Mouse (Mus musculus) kidney, embryonic 14.5 days (tissue): Measurements from ENCODE around the gene Polr3f. TPM values are rescaled to one million over a fixed set of nuclear protein-coding genes. Genes with fewer than 3 reads are reported as not detected.

ENCODE experiments used
- ATAC-seq: fragments of 200-750 bp; cut with Nextera tagmentation; 2 replicates; pipeline ENCODE4 v1.8.0; 2017; ENCODE audit warnings: moderate number of reproducible peaks, mild to moderate bottlenecking, moderate TSS enrichment, moderate library complexity; ENCODE audit not compliant: low FRiP score, low TSS enrichment
- H3K27ac ChIP-seq: fragments of 300-500 bp; sonication (generic); 2 replicates; pipeline ENCODE4 v1.5.1; 2014; ENCODE audit warnings: low read depth, mild to moderate bottlenecking, low read length, moderate library complexity, mixed read lengths
- H3K27me3 ChIP-seq: fragments of 300-500 bp; sonication (generic); 2 replicates; pipeline ENCODE4 v1.6.1; 2014; ENCODE audit warnings: mild to moderate bottlenecking, low read length; ENCODE audit not compliant: control insufficient read depth, insufficient read depth
- H3K36me3 ChIP-seq: fragments of 300-500 bp; sonication (generic); 2 replicates; pipeline ENCODE4 v1.6.1; 2014; ENCODE audit warnings: low read length, mixed read lengths; ENCODE audit not compliant: control insufficient read depth, insufficient read depth
- H3K4me1 ChIP-seq: fragments of 300-500 bp; sonication (generic); 2 replicates; pipeline ENCODE4 v1.6.1; 2014; ENCODE audit warnings: low read length, mixed read lengths; ENCODE audit not compliant: control insufficient read depth, insufficient read depth
- H3K4me2 ChIP-seq: fragments of 300-500 bp; sonication (generic); replicated peaks from 2 replicates; pipeline ENCODE4 v1.6.1; 2014; ENCODE audit warnings: low read depth, mild to moderate bottlenecking, low read length
- H3K4me3 ChIP-seq: fragments of 300-500 bp; sonication (generic); 2 replicates; pipeline ENCODE4 v1.5.1; 2014; ENCODE audit warnings: mild to moderate bottlenecking, low read length
- H3K9ac ChIP-seq: fragments of 300-500 bp; sonication (generic); 2 replicates; pipeline ENCODE4 v1.6.1; 2014; ENCODE audit warnings: low read depth, mild to moderate bottlenecking, low read length, moderate library complexity
- H3K9me3 ChIP-seq: fragments of 300-500 bp; sonication (generic); 2 replicates; pipeline ENCODE4 v1.6.1; 2016; ENCODE audit warnings: low read length; ENCODE audit not compliant: control insufficient read depth
- WGBS: fragments of 180-500 bp; shearing (Covaris S2); extraction: QIAGEN DNeasy Blood & Tissue Kit; methylation state at CpG from one replicate; pipeline ENCODE4 v1.1.7; 2014; 5-methylcytosine and 5-hydroxymethylcytosine counted together
- polyA plus RNA-seq: library from polyadenylated mRNA; unstranded; fragments of >200 nt; fragmentation: Nextera tagmentation; extraction: Ambion mirVana; gene quantifications from 2 replicates; pipeline ENCODE4 v1.2.1, GENCODE M21; 2014

The Polr3f gene
- polyA plus RNA-seq, 1 experiment from 2014 or later: 34.2 TPM

DNA sequence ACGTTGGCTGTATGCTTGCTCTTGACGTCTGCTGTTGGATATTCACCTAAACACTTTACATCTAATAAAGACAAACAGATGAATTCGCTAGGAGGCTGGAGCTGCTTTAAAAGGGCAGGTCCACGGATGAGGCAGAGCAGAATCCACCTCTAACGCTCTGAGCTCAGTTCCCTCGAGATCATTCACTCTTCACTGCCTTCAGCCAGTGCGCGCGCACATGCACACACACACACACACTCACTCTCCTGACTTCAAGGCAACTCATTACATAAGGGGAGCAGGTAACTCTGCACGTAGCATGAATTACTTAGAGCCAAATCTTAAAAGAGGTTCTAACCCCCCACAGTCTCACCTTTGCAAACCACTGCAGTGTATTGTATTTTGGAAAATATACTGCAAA lies 1.7 kb upstream of the Polr3f start:
- 55% methylated on average over 10 of the region's 10 CpGs for WGBS
- Histone ChIP-seq H3K9ac (no peak overlapping the region), H3K4me2 (no peak overlapping the region), H3K27ac (no peak overlapping the region), H3K4me1 (peaks cover 5% of the 10 kb centered on the region; the same call in 1 of the 2 replicates), H3K4me3 (no peak overlapping the region), H3K36me3 (peaks cover 6% of the 10 kb centered on the region; the same call in 1 of the 2 replicates), H3K27me3 (no peaks in the 10 kb centered on the region), H3K9me3 (no peaks in the 10 kb centered on the region)
- ATAC-seq: no peak

GRCm38 (mm10) chr2:144527821-144528174 lies 280 bp downstream of the Polr3f start:
- peaks cover 5% of the 10 kb centered on the region; the same call in 1 of the 2 replicates for H3K4me1 ChIP-seq
- H3K4me2 ChIP-seq: peak overlapping the region; percentile 81
- no peaks in the 10 kb centered on the region for H3K27me3 ChIP-seq
- H3K36me3 ChIP-seq: peaks cover 18% of the 10 kb centered on the region
- ATAC-seq: peak; percentile 59
- peak overlapping the region; percentile 63 for H3K4me3 ChIP-seq
- H3K9ac ChIP-seq: peak overlapping the region; percentile 91
- peak overlapping the region; percentile 87 for H3K27ac ChIP-seq
- no peaks in the 10 kb centered on the region for H3K9me3 ChIP-seq
- WGBS: under 1% methylated on average over 25 of the region's 25 CpGs

DNA sequence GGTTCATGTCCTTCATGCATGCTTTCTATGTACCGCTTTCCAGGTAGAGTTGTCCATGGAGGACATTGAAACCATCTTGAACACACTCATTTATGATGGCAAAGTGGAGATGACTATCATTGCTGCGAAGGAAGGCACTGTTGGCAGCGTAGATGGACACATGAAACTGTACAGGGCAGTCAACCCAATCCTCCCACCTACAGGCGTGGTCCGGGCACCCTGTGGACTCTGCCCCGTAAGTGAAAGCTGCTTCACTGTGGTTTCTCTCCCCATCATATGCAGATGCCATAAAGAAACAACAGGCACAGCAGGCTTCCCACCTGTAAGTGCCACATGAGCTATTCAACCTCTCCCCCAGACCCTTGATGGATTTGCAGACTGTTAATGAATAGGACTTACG lies 9.6 kb downstream of the Polr3f start:
- H3K36me3 ChIP-seq: peaks cover 93% of the 10 kb centered on the region
- no peak overlapping the region for H3K4me2 ChIP-seq
- H3K9ac ChIP-seq: no peak overlapping the region
- H3K27me3 ChIP-seq: no peaks in the 10 kb centered on the region
- no peaks in the 10 kb centered on the region for H3K4me1 ChIP-seq
- no peak overlapping the region for H3K27ac ChIP-seq
- no peak overlapping the region for H3K4me3 ChIP-seq
- WGBS: 80% methylated on average over 7 of the region's 7 CpGs
- H3K9me3 ChIP-seq: no peaks in the 10 kb centered on the region
- no peak for ATAC-seq

DNA sequence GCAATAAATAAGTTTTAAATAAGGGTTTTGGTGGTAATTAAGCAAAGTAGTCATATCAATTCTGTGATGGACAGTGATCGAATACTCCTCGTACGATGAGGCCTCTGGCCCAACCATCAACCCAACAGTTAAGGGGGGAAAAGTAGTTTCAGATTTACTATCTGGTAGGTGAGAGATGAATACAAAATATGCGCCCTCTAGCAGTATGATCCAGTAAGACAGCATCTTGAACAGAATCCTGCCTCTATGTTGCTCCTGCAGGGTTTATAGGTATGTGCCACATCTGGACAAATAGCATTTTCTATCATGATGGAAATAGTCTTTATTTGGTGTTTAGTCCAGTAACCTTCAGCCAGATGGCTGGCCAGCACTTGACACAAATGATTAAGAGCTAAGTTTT lies 13.7 kb downstream of the Polr3f start:
- 90% methylated on average over 4 of the region's 4 CpGs for WGBS
- Histone ChIP-seq H3K4me1 (no peaks in the 10 kb centered on the region), H3K9me3 (no peaks in the 10 kb centered on the region), H3K27ac (no peak overlapping the region), H3K4me3 (no peak overlapping the region), H3K36me3 (peaks cover 80% of the 10 kb centered on the region), H3K27me3 (no peaks in the 10 kb centered on the region), H3K9ac (no peak overlapping the region), H3K4me2 (no peak overlapping the region)
- ATAC-seq: no peak

DNA sequence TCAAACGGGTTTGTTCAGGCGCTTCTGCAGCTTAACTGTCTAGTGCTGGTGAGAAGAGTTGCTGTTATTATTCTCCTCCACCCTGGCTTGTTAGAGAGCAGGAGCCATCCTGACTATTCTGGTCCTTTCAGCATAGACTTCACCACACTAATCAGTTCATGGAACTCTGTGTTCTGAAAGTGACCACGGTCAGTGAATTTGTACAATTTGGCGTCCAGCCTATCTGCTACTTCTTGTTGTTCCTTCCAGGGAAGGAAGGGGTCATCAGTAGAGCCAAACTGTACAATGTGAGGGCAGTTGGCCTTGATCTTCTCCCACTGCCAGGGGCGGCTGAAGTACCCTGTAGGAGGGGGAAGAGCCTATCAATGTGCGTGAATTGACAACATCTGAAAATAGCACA lies 16.2 kb downstream of the Polr3f start:
- 91% methylated on average over 6 of the region's 6 CpGs for WGBS
- Histone ChIP-seq H3K4me3 (no peak overlapping the region), H3K36me3 (peaks cover 72% of the 10 kb centered on the region), H3K9ac (no peak overlapping the region), H3K27me3 (no peaks in the 10 kb centered on the region), H3K27ac (no peak overlapping the region), H3K9me3 (no peaks in the 10 kb centered on the region), H3K4me1 (no peaks in the 10 kb centered on the region), H3K4me2 (no peak overlapping the region)
- no peak for ATAC-seq

DNA sequence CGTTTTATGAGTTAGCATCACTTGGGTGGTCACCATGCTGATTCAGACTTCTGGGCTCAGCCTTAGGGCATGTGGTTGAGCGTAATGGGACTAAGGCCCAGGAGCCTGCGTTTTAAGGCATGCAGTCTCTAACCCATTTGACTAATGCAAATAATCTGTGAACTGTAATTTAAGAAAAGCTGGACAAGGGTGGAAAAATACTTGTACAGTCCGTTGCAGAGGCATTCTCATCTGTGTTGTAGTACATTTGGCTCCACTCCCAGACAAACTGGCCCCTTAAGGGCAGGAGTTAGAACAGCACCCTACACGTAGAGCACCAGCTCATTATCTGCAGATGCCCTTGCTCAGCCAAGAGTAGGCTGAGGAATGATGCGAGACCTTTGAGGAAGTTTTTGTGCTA lies 17.1 kb downstream of the Polr3f start:
- Histone ChIP-seq H3K9ac (no peak overlapping the region), H3K4me3 (no peak overlapping the region), H3K27me3 (no peaks in the 10 kb centered on the region), H3K36me3 (peaks cover 63% of the 10 kb centered on the region), H3K4me2 (0 out of 2 replicates have a peak overlapping the region, but pooled peaks have one; percentile 8), H3K4me1 (0 out of 2 replicates have a peak, but pooled peaks cover 2% of the 10 kb centered on the region), H3K27ac (no peak overlapping the region; the same call in 1 of the 2 replicates), H3K9me3 (no peaks in the 10 kb centered on the region)
- ATAC-seq: peak; percentile 65; the same call in 1 of the 2 replicates
- 64% methylated on average over 6 of the region's 6 CpGs for WGBS

DNA sequence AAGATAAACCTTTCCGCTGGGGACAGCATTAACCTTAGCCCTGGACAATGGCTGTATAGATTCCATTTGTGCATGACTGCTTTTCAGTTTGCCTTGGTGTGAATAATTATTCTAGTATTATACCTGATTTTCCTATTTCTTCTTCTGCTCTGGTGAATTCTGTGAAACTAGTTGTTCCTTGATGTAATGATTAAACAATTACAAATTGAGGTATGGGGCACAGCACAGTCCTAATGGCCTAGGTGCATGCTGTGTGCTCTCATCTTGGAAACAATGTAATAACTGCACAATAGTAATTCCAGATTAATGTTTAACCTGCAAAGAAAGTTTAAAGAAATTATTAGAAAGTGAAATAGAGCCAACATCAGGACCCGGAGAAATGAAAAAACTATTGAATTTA lies 17.5 kb downstream of the Polr3f start:
- no peak overlapping the region for H3K4me3 ChIP-seq
- WGBS: 82% methylated on average over 2 of the region's 2 CpGs
- peaks cover 5% of the 10 kb centered on the region; the same call in 1 of the 2 replicates for H3K4me1 ChIP-seq
- H3K36me3 ChIP-seq: peaks cover 58% of the 10 kb centered on the region
- H3K27ac ChIP-seq: no peak overlapping the region
- no peaks in the 10 kb centered on the region for H3K9me3 ChIP-seq
- ATAC-seq: peak; percentile 56; the same call in 1 of the 2 replicates
- no peak overlapping the region for H3K9ac ChIP-seq
- H3K4me2 ChIP-seq: no peak overlapping the region
- H3K27me3 ChIP-seq: no peaks in the 10 kb centered on the region

GRCm38 (mm10) chr2:144545481-144545880 lies 18.0 kb downstream of the Polr3f start:
- ATAC-seq: no peak
- Histone ChIP-seq H3K4me3 (no peak overlapping the region), H3K9ac (no peak overlapping the region), H3K27me3 (no peaks in the 10 kb centered on the region), H3K36me3 (peaks cover 54% of the 10 kb centered on the region), H3K4me1 (peaks cover 5% of the 10 kb centered on the region; the same call in 1 of the 2 replicates), H3K9me3 (no peaks in the 10 kb centered on the region), H3K4me2 (no peak overlapping the region), H3K27ac (peak overlapping the region; percentile 48; the same call in 1 of the 2 replicates)
- 39% methylated on average over 1 of the region's 1 CpGs for WGBS

DNA sequence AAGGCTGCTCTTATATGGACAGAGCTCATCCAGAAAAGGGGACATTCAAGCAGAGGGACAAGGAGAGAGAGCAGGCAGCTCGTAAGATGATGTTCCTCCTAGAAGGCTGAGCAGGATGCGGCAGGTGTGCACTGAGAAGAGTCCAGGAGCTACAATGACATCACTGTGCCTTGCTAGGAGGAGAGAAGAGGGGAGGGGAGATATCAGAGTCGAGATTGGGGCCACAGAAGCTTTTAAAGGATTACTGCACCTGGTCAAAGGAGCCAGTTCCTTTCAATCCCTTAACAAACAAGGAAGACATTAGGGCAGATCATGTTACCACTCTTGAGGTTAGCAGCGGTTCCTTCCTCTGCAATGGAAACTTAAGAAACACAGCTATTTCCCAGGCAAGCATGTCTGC lies 20.0 kb downstream of the Polr3f start:
- Histone ChIP-seq H3K27ac (no peak overlapping the region), H3K9ac (no peak overlapping the region), H3K4me2 (no peak overlapping the region), H3K36me3 (peaks cover 38% of the 10 kb centered on the region), H3K9me3 (no peaks in the 10 kb centered on the region), H3K4me3 (no peak overlapping the region), H3K27me3 (no peaks in the 10 kb centered on the region), H3K4me1 (peaks cover 5% of the 10 kb centered on the region; the same call in 1 of the 2 replicates)
- WGBS: 75% methylated on average over 4 of the region's 4 CpGs
- no peak for ATAC-seq
